Mouse (Mus musculus) C2C12 (cell line): ENCODE results near the gene Mitd1.

Experiments
- CTCF ChIP-seq: IDR thresholded peaks from one replicate; pipeline ENCODE4 v1.5.1; 2011; ENCODE audit not compliant: control insufficient read depth, insufficient read depth, insufficient read length
- MAX ChIP-seq: IDR thresholded peaks from one replicate; pipeline ENCODE4 v1.6.1; 2011; ENCODE audit warnings: mild to moderate bottlenecking, control low read depth
- MYOG ChIP-seq: IDR thresholded peaks from one replicate; pipeline ENCODE4 v1.6.1; 2011; ENCODE audit not compliant: control insufficient read depth, insufficient read length; ENCODE audit errors: extremely low read depth
- USF1 ChIP-seq: IDR thresholded peaks from one replicate; pipeline ENCODE4 v1.6.1; 2011; ENCODE audit warnings: low read depth, mild to moderate bottlenecking, control low read depth, moderate library complexity

GRCm38 (mm10) chr1:37873157-37873556, 17.1 kb downstream of the Mitd1 start:
- no peak for TF ChIP-seq CTCF
- TF ChIP-seq USF1, result no peak
- TF ChIP-seq MAX, result no peak
- TF ChIP-seq MYOG, result no peak
